Mouse (Mus musculus): ENCODE data around the gene Slc27a5. TPM values are rescaled to one million over a fixed set of nuclear protein-coding genes. Genes with fewer than 3 reads are reported as not detected.

The Slc27a5 gene
- polyA plus RNA-seq, 1 experiment from 2014 or later: not detected

GRCm38 (mm10) chr7:13015217-13015616 is 17.2 kb upstream of the Slc27a5 start:
- H3K9ac ChIP-seq (ENCODE audit: low read length): no peak overlapping the region
- DNase-seq (ENCODE audit: low spot score) (no peak), ATAC-seq (ENCODE audit: insufficient number of reproducible peaks, low FRiP score, low TSS enrichment, low read depth) (no peak)
- no peaks in the 10 kb centered on the region for H3K27me3 ChIP-seq (ENCODE audit: control insufficient read depth, insufficient read depth, low read length)
- no peak overlapping the region for H3K4me3 ChIP-seq (ENCODE audit: low read depth, low read length)
- peaks cover 3% of the 10 kb centered on the region; the same call in 1 of the 2 replicates for H3K4me1 ChIP-seq (ENCODE audit: control insufficient read depth, insufficient read depth, low read length)
- H3K9me3 ChIP-seq (ENCODE audit: control insufficient read depth, low read length): no peaks in the 10 kb centered on the region
- WGBS: 86% methylated on average over 1 of the region's 1 CpGs
- no peak overlapping the region for H3K27ac ChIP-seq (replicated peaks; ENCODE audit: low read depth, low read length)
- H3K4me2 ChIP-seq (ENCODE audit: low read depth, severe bottlenecking): no peak overlapping the region
- no peaks in the 10 kb centered on the region for H3K36me3 ChIP-seq (ENCODE audit: control insufficient read depth, insufficient read depth, low read length)

GRCm38 (mm10) chr7:13014275-13014839 is 16.4 kb upstream of the Slc27a5 start:
- no peaks in the 10 kb centered on the region for H3K36me3 ChIP-seq (ENCODE audit: control insufficient read depth, insufficient read depth, low read length)
- no peak overlapping the region for H3K9ac ChIP-seq (ENCODE audit: low read length)
- no peaks in the 10 kb centered on the region for H3K27me3 ChIP-seq (ENCODE audit: control insufficient read depth, insufficient read depth, low read length)
- no peak overlapping the region for H3K4me3 ChIP-seq (ENCODE audit: low read depth, low read length)
- H3K27ac ChIP-seq (replicated peaks; ENCODE audit: low read depth, low read length): no peak overlapping the region
- ATAC-seq (ENCODE audit: insufficient number of reproducible peaks, low FRiP score, low TSS enrichment, low read depth): no peak
- 37% methylated on average over 6 of the region's 6 CpGs for WGBS
- no peaks in the 10 kb centered on the region for H3K9me3 ChIP-seq (ENCODE audit: control insufficient read depth, low read length)
- H3K4me2 ChIP-seq (ENCODE audit: low read depth, severe bottlenecking): no peak overlapping the region
- peak; percentile 16 for DNase-seq (ENCODE audit: low spot score)
- peaks cover 3% of the 10 kb centered on the region; the same call in 1 of the 2 replicates for H3K4me1 ChIP-seq (ENCODE audit: control insufficient read depth, insufficient read depth, low read length)

DNA sequence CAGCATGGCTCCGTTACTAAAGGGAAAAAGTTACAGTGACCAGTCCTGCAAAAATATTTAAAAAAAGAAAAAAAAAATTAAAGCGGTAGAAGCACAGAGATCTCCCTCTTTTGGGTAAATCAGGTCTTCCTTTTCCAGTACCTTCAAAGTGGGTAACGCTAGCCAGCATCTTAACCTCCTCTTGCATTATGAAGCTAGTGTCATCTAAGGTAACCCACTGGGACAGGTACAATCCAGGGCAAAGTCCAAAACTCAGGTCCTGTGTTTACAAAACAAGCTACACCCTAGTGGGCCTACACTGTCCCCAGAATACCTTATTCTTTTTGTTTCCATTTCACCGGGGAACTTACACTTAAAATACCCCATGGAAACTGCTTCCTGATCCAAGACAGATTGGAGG is 15.7 kb upstream of the Slc27a5 start:
- no peak overlapping the region for H3K4me3 ChIP-seq (ENCODE audit: low read depth, low read length)
- peaks cover 3% of the 10 kb centered on the region; the same call in 1 of the 2 replicates for H3K4me1 ChIP-seq (ENCODE audit: control insufficient read depth, insufficient read depth, low read length)
- no peak for ATAC-seq (ENCODE audit: insufficient number of reproducible peaks, low FRiP score, low TSS enrichment, low read depth)
- H3K36me3 ChIP-seq (ENCODE audit: control insufficient read depth, insufficient read depth, low read length): no peaks in the 10 kb centered on the region
- no peak overlapping the region for H3K27ac ChIP-seq (replicated peaks; ENCODE audit: low read depth, low read length)
- H3K27me3 ChIP-seq (ENCODE audit: control insufficient read depth, insufficient read depth, low read length): no peaks in the 10 kb centered on the region
- DNase-seq (ENCODE audit: low spot score): no peak
- 71% methylated on average over 4 of the region's 4 CpGs for WGBS
- no peak overlapping the region for H3K9ac ChIP-seq (ENCODE audit: low read length)
- no peak overlapping the region for H3K4me2 ChIP-seq (ENCODE audit: low read depth, severe bottlenecking)
- no peaks in the 10 kb centered on the region for H3K9me3 ChIP-seq (ENCODE audit: control insufficient read depth, low read length)

- H3K9ac ChIP-seq (ENCODE audit: low read length): peak within 1 kb of the TSS; percentile 81
- H3K27ac ChIP-seq (replicated peaks; ENCODE audit: low read depth, low read length): peak within 1 kb of the TSS; percentile 95
- peaks cover 9% of the 10 kb centered on the region; the same call in 1 of the 2 replicates for H3K4me1 ChIP-seq (ENCODE audit: control insufficient read depth, insufficient read depth, low read length)
- H3K4me3 ChIP-seq (ENCODE audit: low read depth, low read length): peak within 1 kb of the TSS; percentile 61
- peaks cover 6% of the 10 kb centered on the region for H3K27me3 ChIP-seq (ENCODE audit: control insufficient read depth, insufficient read depth, low read length)
- WGBS: 18% methylated on average over 26 of the region's 26 CpGs
- H3K4me2 ChIP-seq (ENCODE audit: low read depth, severe bottlenecking): peak within 1 kb of the TSS; percentile 69
- H3K36me3 ChIP-seq (ENCODE audit: control insufficient read depth, insufficient read depth, low read length): peaks cover 5% of the 10 kb centered on the region; the same call in 1 of the 2 replicates
- no peaks in the 10 kb centered on the region for H3K9me3 ChIP-seq (ENCODE audit: control insufficient read depth, low read length)
- ATAC-seq (ENCODE audit: insufficient number of reproducible peaks, low FRiP score, low TSS enrichment, low read depth) (no peak; the same call in 1 of the 2 replicates), DNase-seq (ENCODE audit: low spot score) (peak; percentile 42)
Observed at GRCm38 (mm10) chr7:13010005-13010908, 12.3 kb upstream of the Slc27a5 start, which contains the start of gene Zbtb45. Gene Zbtb45, minus strand, starts transcription at chr7:13010034.

DNA sequence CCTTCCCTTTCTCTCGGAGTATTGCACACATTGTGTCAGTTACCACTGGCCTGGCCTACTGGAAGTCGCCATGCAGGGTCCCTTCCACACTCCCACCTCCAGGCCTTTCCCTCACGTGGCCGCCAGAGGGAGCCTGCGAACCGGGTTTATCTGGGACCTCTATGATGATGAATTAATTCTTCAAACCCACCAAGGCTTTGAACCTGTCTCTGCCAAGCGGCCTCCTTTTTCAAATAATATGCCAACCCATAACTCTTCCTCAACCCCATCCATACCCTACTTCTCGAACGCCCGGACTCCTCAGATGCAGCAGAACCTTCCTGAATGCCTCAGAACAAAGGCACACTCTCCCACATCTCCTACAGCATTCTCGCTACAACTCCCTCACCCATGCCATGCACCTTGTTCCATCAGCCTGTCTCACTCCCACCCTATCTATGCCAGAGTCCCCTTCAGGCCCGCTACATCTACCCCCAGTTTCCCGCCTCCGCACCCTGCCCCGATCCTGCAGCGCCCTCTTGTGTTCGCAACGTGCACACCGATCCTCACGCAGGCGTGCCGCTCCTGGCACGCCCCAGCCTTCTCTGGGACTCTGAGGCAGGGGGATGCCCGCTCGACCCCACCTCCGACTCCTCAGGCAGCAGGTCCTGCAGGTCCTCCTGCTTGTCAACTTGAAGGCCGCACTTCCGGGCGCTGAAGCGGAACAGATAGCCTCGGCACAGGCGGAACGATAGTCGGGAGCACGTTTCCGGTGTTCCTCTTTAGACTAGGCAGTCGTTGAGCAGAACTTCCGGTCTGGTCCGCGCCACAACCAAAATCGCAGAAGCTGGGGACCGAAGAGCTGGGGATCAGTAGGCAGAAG is 11.4 kb upstream of the Slc27a5 start:
- Histone ChIP-seq H3K27me3 (ENCODE audit: control insufficient read depth, insufficient read depth, low read length) (peaks cover 6% of the 10 kb centered on the region), H3K4me1 (ENCODE audit: control insufficient read depth, insufficient read depth, low read length) (peaks cover 9% of the 10 kb centered on the region; the same call in 1 of the 2 replicates), H3K27ac (replicated peaks; ENCODE audit: low read depth, low read length) (peak overlapping the region; percentile 95), H3K4me3 (ENCODE audit: low read depth, low read length) (peak overlapping the region; percentile 61), H3K9me3 (ENCODE audit: control insufficient read depth, low read length) (no peaks in the 10 kb centered on the region), H3K4me2 (ENCODE audit: low read depth, severe bottlenecking) (peak overlapping the region; percentile 69), H3K36me3 (ENCODE audit: control insufficient read depth, insufficient read depth, low read length) (peaks cover 5% of the 10 kb centered on the region; the same call in 1 of the 2 replicates), H3K9ac (ENCODE audit: low read length) (peak overlapping the region; percentile 81)
- ATAC-seq (ENCODE audit: insufficient number of reproducible peaks, low FRiP score, low TSS enrichment, low read depth) (peak; percentile 87), DNase-seq (ENCODE audit: low spot score) (peak; percentile 97)
- under 1% methylated on average over 42 of the region's 42 CpGs for WGBS

DNA sequence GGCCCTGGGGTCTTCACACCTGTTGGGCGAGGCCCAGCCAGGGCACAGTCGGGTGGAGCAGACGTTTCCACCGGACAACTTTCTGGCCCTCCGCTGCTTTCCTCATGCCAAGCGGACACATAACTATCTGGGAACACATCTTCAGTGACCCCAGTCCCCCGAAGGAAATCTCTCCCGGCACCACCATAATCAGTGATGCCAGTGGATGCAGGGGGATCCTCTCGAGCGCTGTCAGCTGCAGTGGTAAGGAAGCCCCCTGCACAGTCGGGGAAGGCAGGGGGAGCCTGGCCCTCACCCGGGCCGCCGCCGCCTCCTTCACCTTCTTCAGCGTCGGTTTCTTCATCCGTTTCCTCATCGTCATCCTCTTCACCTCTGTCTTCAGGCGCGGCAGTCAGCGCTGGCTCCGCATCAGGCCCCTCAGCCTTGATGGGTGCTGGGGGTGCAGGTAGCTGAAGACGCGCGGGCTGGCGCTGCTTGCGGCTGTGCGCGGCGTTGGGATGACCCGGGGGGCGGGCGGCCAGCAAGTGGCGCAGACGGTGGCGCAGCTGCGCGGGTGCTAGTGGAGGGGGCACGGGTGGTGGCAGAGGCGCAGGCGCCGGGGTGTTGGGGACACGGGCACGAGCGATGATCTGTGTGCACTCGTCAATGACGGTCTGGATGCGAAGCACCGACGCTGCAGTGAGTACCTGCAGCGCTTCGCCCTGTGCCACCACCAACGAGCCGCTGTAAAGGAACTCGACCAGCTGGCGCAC is 9.5 kb upstream of the Slc27a5 start:
- Histone ChIP-seq H3K36me3 (ENCODE audit: control insufficient read depth, insufficient read depth, low read length) (peaks cover 5% of the 10 kb centered on the region), H3K9ac (ENCODE audit: low read length) (peak overlapping the region; percentile 17), H3K4me2 (ENCODE audit: low read depth, severe bottlenecking) (peak overlapping the region; percentile 22; the same call in 1 of the 2 replicates), H3K27ac (replicated peaks; ENCODE audit: low read depth, low read length) (no peak overlapping the region), H3K4me1 (ENCODE audit: control insufficient read depth, insufficient read depth, low read length) (peaks cover 9% of the 10 kb centered on the region; the same call in 1 of the 2 replicates), H3K9me3 (ENCODE audit: control insufficient read depth, low read length) (no peaks in the 10 kb centered on the region), H3K4me3 (ENCODE audit: low read depth, low read length) (no peak overlapping the region), H3K27me3 (ENCODE audit: control insufficient read depth, insufficient read depth, low read length) (peaks cover 6% of the 10 kb centered on the region)
- no peak for DNase-seq (ENCODE audit: low spot score)
- no peak for ATAC-seq (ENCODE audit: insufficient number of reproducible peaks, low FRiP score, low TSS enrichment, low read depth)
- 31% methylated on average over 57 of the region's 57 CpGs for WGBS

DNA sequence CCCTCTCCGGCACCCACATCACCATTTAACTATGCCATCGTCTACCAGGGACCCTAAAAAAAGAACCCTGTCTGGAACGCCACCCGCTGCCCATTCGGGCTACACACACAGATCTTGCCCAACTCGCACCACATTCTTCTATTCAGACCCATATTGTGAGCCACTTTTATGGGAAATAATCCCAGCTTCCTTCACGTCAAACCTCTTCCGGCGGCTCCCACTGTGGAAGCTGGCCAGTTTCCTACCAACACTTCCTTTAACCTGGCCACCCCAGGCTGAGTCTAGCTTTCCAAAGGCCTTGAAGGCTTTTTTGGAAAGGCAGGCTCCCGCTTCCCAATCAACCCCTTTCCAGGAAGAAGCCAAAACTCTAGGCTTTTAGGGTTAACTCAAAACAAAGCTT is 8.5 kb upstream of the Slc27a5 start:
- Histone ChIP-seq H3K9ac (ENCODE audit: low read length) (no peak overlapping the region), H3K4me1 (ENCODE audit: control insufficient read depth, insufficient read depth, low read length) (peaks cover 9% of the 10 kb centered on the region; the same call in 1 of the 2 replicates), H3K4me2 (ENCODE audit: low read depth, severe bottlenecking) (no peak overlapping the region), H3K27ac (replicated peaks; ENCODE audit: low read depth, low read length) (no peak overlapping the region), H3K27me3 (ENCODE audit: control insufficient read depth, insufficient read depth, low read length) (peaks cover 6% of the 10 kb centered on the region), H3K36me3 (ENCODE audit: control insufficient read depth, insufficient read depth, low read length) (peaks cover 5% of the 10 kb centered on the region), H3K4me3 (ENCODE audit: low read depth, low read length) (no peak overlapping the region), H3K9me3 (ENCODE audit: control insufficient read depth, low read length) (no peaks in the 10 kb centered on the region)
- WGBS: 83% methylated on average over 10 of the region's 10 CpGs
- ATAC-seq (ENCODE audit: insufficient number of reproducible peaks, low FRiP score, low TSS enrichment, low read depth) (no peak), DNase-seq (ENCODE audit: low spot score) (no peak)

Data from limb, embryonic 11.5 days (tissue).